20 mouse cellular contexts compared by ENCODE assay signal in genomic region chr12:37010306-37010705, GRCm38 (mm10).
"Had no signal": no experiment of that assay in that cellular context is flagged by ENCODE, and none has a peak within 500 bp of the region (broad histone marks: within the 10 kb centered on the region; RNA-seq: fewer than 3 reads in every experiment).

No protein-coding gene starts in this region.

- H3K4me3 ChIP-seq: intestine, embryonic 15.5 days; kidney, embryonic 15.5 days; left cerebral cortex, adult 2 months; limb, embryonic 12.5 days; limb, embryonic 15.5 days; midbrain, embryonic 12.5 days; midbrain, embryonic 15.5 days; neural tube, embryonic 12.5 days; neural tube, embryonic 15.5 days had no signal

- H3K27ac ChIP-seq: intestine, embryonic 15.5 days; kidney, embryonic 15.5 days; left cerebral cortex, adult 2 months; limb, embryonic 12.5 days; limb, embryonic 15.5 days; liver, embryonic 14.5 days; macrophage; midbrain, embryonic 12.5 days; midbrain, embryonic 15.5 days; neural tube, embryonic 12.5 days; neural tube, embryonic 15.5 days; stomach, postnatal 0 days had no signal

- H3K36me3 ChIP-seq: intestine, embryonic 15.5 days; kidney, embryonic 15.5 days; limb, embryonic 12.5 days; limb, embryonic 15.5 days; midbrain, embryonic 12.5 days; midbrain, embryonic 15.5 days; neural tube, embryonic 12.5 days; neural tube, embryonic 15.5 days had no signal

- H3K4me1 ChIP-seq: intestine, embryonic 15.5 days; kidney, embryonic 15.5 days; limb, embryonic 15.5 days; midbrain, embryonic 12.5 days; midbrain, embryonic 15.5 days; neural tube, embryonic 12.5 days; neural tube, embryonic 15.5 days had no signal

- H3K9me3 ChIP-seq: intestine, embryonic 15.5 days; kidney, embryonic 15.5 days; limb, embryonic 12.5 days; limb, embryonic 15.5 days; midbrain, embryonic 12.5 days; midbrain, embryonic 15.5 days; neural tube, embryonic 12.5 days; neural tube, embryonic 15.5 days had no signal

- H3K27me3 ChIP-seq: intestine, embryonic 15.5 days; kidney, embryonic 15.5 days; limb, embryonic 12.5 days; limb, embryonic 15.5 days; midbrain, embryonic 12.5 days; midbrain, embryonic 15.5 days; neural tube, embryonic 12.5 days; neural tube, embryonic 15.5 days had no signal

- DNase-seq: kidney, adult 11 months; kidney, adult 8-10 months; kidney, postnatal 10 days; kidney, postnatal 36 days; liver, postnatal 0 days; lung, embryonic 14.5 days; right cerebral cortex, postnatal 25 days; thymus, postnatal 25 days had no signal
